Mouse (Mus musculus) CH12F3 (cell line): ENCODE results near the gene Ythdc1.

Experiments
- in situ Hi-C: fragments of 300-500 bp; cut with MboI; formaldehyde crosslinking; loops from 2 replicates; pipeline ENCODE4 v1.14.3; 2020; ENCODE audit warnings: low sequenced_read_pairs

Gene Ythdc1

GRCm38 (mm10) chr5:86871877-86872276, 67.9 kb downstream of the Ythdc1 start:
- in situ Hi-C loops: no loop called here
